Mouse (Mus musculus): ENCODE results near the gene Sdk1. TPM values are rescaled to one million over a fixed set of nuclear protein-coding genes. Genes with fewer than 3 reads are reported as not detected.

The Sdk1 gene
- total and polyA plus RNA-seq, 2 experiments from 2014 or later = 1.5 to 13.6 TPM

DNA sequence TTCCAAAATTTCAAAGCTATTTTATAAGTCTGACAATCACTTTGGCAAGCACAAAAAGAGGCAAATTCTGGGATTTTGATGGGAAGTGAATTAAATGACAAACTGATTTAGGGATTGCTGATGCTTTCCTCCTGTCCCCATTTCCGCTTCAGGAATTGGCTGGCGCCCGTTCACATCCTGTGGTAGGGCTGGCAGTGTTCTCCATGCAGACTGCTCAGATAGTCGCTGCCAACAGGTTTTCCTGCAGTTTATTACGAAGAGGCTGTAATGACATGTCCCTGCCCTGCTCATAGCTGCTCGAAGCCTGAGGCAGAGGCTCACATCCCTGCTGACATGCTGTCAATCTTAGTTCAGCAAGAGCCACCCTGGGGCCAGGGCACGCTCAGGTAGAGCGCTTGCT lies 908.3 kb downstream of the Sdk1 start:
- DNase-seq = peak; percentile 66

DNA sequence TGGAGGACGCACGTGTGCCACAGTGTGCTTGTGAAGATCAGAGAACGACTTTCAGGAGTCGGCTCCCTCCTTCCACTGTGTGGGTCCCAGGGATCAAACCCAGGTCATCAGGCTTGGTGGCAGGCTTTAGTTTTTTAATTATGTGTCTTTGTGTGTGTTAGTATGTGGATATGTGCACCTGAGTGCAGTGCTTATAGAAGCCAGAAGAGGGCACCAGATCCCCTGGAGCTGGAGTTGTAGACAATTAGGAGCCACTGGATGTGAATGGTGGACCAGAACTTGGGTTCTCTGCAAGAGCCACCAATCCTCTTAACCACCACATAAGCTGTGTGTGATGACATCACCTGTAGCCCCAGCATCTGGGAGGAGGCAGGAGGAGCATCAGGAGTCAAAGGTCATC lies 909.5 kb downstream of the Sdk1 start:
- H3K4me3 ChIP-seq (ENCODE audit: low read depth, low read length) = no peak overlapping the region
- ATAC-seq (no peak), DNase-seq (no peak)
- no peaks in the 10 kb centered on the region for H3K27me3 ChIP-seq (ENCODE audit: insufficient read depth, low read length)
- no peaks in the 10 kb centered on the region for H3K36me3 ChIP-seq (ENCODE audit: insufficient read depth)
- no peaks in the 10 kb centered on the region for H3K4me1 ChIP-seq (ENCODE audit: insufficient read depth)
- WGBS = 96% methylated on average over 4 of the region's 4 CpGs
- no peaks in the 10 kb centered on the region for H3K9me3 ChIP-seq (ENCODE audit: low read length)
- H3K27ac ChIP-seq (ENCODE audit: low read depth, low read length) = no peak overlapping the region
- no peak overlapping the region for H3K9ac ChIP-seq
- TF ChIP-seq CTCF (IDR thresholded peaks at IDR 0.05; ENCODE audit: low read depth) = peak; percentile 28; the same call in 1 of the 2 replicates
- no peak overlapping the region for H3K4me2 ChIP-seq (ENCODE audit: low read depth)

More for the DNA sequence above, 908.3 kb downstream of the Sdk1 start:
- WGBS = 58% methylated on average over 8 of the region's 8 CpGs
- Histone ChIP-seq H3K36me3 (ENCODE audit: insufficient read depth) (no peaks in the 10 kb centered on the region), H3K27ac (ENCODE audit: low read depth, low read length) (no peak overlapping the region), H3K4me3 (ENCODE audit: low read depth, low read length) (no peak overlapping the region), H3K27me3 (ENCODE audit: insufficient read depth, low read length) (no peaks in the 10 kb centered on the region), H3K9me3 (ENCODE audit: low read length) (no peaks in the 10 kb centered on the region), H3K9ac (no peak overlapping the region), H3K4me2 (ENCODE audit: low read depth) (no peak overlapping the region), H3K4me1 (ENCODE audit: insufficient read depth) (no peaks in the 10 kb centered on the region)
- TF ChIP-seq CTCF (IDR thresholded peaks at IDR 0.05; ENCODE audit: low read depth) = no peak
- ATAC-seq = peak; percentile 25; the same call in 1 of the 2 replicates

DNA sequence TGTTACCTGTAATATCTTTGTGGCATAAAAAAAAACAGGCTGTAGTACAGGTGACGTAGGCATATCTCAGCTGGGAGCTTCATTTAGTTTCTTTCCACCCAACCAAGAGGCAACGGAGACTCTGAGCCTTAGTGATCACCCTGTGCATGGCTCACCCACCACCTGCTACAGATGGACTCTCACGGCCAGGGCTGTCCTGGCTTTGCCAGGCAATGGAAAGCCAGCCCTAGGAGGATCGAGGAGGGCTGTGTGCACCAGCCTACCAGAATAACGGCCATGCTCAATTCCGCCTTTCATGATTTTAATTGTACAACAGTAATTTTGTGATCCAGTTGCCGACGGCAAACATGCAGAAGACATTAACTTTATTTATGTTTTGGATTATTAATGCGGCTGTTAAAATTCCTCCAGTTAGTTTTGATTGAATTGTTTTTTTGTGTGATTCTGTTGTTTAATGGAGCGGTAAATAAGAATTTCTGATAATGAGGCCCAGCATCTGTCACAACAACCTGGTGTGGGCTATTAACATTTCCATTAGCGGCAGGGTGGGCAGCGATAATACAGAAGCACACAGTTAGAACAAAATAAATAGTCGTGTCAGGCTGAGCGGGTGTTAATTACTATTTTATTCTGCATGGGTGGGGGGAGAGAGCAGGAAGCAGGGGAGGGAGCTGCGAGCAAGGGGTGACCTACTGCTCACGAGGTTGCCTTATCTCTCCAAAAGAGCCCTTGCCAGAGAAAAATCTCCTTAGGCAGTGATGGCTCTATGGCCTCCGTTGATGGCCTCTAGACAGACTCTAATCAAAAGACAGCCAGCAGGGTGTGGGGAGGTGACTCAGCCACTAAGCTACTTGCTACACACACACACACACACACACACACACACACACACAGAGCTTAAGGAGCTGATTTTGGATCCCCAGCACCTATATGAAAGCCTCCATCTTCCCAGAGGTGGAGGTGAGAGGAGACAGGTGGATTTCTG lies 915.9 kb downstream of the Sdk1 start:
- H3K4me2 ChIP-seq (ENCODE audit: low read depth) = no peak overlapping the region
- TF ChIP-seq CTCF (IDR thresholded peaks at IDR 0.05; ENCODE audit: low read depth) = no peak
- H3K27ac ChIP-seq (ENCODE audit: low read depth, low read length) = no peak overlapping the region
- no peaks in the 10 kb centered on the region for H3K27me3 ChIP-seq (ENCODE audit: insufficient read depth, low read length)
- no peak overlapping the region for H3K9ac ChIP-seq
- no peak overlapping the region for H3K4me3 ChIP-seq (ENCODE audit: low read depth, low read length)
- no peak for DNase-seq
- WGBS = 32% methylated on average over 17 of the region's 17 CpGs
- no peak for ATAC-seq
- H3K4me1 ChIP-seq (ENCODE audit: insufficient read depth) = no peaks in the 10 kb centered on the region
- H3K36me3 ChIP-seq (ENCODE audit: insufficient read depth) = no peaks in the 10 kb centered on the region
- H3K9me3 ChIP-seq (ENCODE audit: low read length) = no peaks in the 10 kb centered on the region

DNA sequence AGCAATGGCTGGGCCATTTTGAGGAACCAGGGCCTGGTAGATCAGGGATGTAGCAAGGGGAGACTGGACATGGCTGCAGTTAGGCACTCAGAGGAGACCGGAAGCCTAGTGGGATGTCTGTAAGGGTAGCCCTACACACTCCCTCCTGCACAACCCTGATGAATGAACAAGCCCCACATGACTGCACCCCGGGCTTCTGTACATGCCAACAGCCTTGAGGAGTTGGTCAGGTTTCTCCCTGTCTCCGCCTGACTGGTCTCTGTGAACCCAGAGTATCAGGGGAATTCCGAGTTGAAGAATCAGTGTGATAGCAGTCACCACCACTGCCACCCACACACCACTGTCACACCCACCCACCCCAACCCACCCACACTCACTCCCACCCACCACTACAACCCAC lies 922.2 kb downstream of the Sdk1 start:
- Histone ChIP-seq H3K4me3 (ENCODE audit: low read depth, low read length) (no peak overlapping the region), H3K27ac (ENCODE audit: low read depth, low read length) (no peak overlapping the region), H3K9ac (no peak overlapping the region), H3K9me3 (ENCODE audit: low read length) (no peaks in the 10 kb centered on the region), H3K4me2 (ENCODE audit: low read depth) (no peak overlapping the region), H3K4me1 (ENCODE audit: insufficient read depth) (no peaks in the 10 kb centered on the region), H3K36me3 (ENCODE audit: insufficient read depth) (no peaks in the 10 kb centered on the region), H3K27me3 (ENCODE audit: insufficient read depth, low read length) (no peaks in the 10 kb centered on the region)
- ATAC-seq = no peak
- no peak for TF ChIP-seq CTCF (IDR thresholded peaks at IDR 0.05; ENCODE audit: low read depth)
- DNase-seq = no peak
- WGBS = 93% methylated on average over 4 of the region's 4 CpGs

DNA sequence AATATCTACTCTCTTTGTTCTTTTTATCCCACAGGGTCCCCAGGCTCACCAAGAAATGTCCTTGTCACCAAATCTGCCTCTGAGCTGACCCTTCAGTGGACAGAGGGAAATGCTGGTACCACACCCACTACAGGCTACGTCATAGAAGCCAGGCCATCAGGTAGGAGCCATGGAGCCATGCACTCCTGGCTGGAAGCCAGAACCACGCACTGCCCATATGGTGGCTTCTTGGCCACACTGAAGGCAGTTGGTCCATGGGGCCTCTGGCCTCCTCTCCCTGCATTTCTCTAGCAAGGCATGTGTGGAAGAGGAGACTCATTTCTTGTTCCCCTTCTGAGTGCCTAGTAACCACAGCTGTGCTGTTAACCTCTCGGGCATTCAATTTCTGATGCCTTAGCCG lies 932.3 kb downstream of the Sdk1 start:
- 80% methylated on average over 4 of the region's 4 CpGs for WGBS
- ATAC-seq = no peak
- no peak for TF ChIP-seq CTCF (IDR thresholded peaks at IDR 0.05; ENCODE audit: low read depth)

DNA sequence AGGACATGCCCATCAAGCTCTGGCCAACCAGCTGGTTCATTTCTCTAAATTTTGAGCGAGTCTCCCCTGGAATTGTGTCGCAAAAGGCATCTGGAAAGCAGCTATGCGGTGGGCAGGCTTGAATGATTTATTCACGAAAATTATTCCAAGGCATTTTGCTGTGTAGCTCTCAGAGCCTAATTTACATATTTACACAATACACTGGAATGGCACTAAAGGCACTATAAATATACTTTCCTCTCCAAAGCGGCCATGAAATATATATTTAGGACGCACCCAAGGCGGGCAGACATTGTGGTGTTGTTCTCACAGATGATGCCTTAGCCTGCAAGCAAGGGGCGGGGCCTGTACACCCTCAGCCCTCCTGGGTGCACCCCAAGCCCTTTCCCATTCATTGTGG lies 936.9 kb downstream of the Sdk1 start:
- WGBS = 40% methylated on average over 8 of the region's 8 CpGs
- Histone ChIP-seq H3K4me3 (ENCODE audit: low read depth, low read length) (no peak overlapping the region), H3K36me3 (ENCODE audit: insufficient read depth) (0 out of 2 replicates have a peak, but pooled peaks cover 4% of the 10 kb centered on the region), H3K9me3 (ENCODE audit: low read length) (no peaks in the 10 kb centered on the region), H3K9ac (no peak overlapping the region), H3K4me1 (ENCODE audit: insufficient read depth) (0 out of 2 replicates have a peak, but pooled peaks cover 7% of the 10 kb centered on the region), H3K27ac (ENCODE audit: low read depth, low read length) (peak overlapping the region; percentile 54), H3K4me2 (ENCODE audit: low read depth) (no peak overlapping the region), H3K27me3 (ENCODE audit: insufficient read depth, low read length) (no peaks in the 10 kb centered on the region)
- ATAC-seq (peak; percentile 54), DNase-seq (peak; percentile 26)
- no peak for TF ChIP-seq CTCF (IDR thresholded peaks at IDR 0.05; ENCODE audit: low read depth)

More for the DNA sequence above, 932.3 kb downstream of the Sdk1 start:
- no peak for DNase-seq
- Histone ChIP-seq H3K4me3 (ENCODE audit: low read depth, low read length) (no peak overlapping the region), H3K4me2 (ENCODE audit: low read depth) (no peak overlapping the region), H3K9ac (no peak overlapping the region), H3K4me1 (ENCODE audit: insufficient read depth) (0 out of 2 replicates have a peak, but pooled peaks cover 7% of the 10 kb centered on the region), H3K9me3 (ENCODE audit: low read length) (no peaks in the 10 kb centered on the region), H3K27me3 (ENCODE audit: insufficient read depth, low read length) (no peaks in the 10 kb centered on the region), H3K27ac (ENCODE audit: low read depth, low read length) (no peak overlapping the region), H3K36me3 (ENCODE audit: insufficient read depth) (0 out of 2 replicates have a peak, but pooled peaks cover 4% of the 10 kb centered on the region)

DNA sequence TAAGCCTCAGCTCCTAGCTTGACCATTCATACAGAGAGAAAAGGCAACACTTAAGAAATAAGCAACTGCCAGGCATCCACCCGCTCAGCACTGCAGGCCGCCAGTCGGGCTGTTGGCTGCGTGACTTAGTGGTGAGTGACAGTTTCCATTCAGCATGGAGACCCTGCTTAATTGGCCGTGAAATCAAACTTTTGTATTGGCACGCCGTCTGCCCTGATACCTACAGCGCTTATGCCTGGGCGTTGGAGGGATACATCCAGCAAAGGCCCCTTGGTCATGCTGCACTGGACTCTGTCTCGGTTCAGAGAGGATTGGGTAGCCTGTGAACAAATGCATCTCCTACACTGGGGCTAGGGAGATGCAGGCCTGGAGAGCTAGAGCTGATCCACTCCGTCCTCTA lies 938.0 kb downstream of the Sdk1 start:
- no peak overlapping the region for H3K9ac ChIP-seq
- no peak overlapping the region for H3K4me2 ChIP-seq (ENCODE audit: low read depth)
- WGBS = 11% methylated on average over 11 of the region's 11 CpGs
- ATAC-seq (no peak), DNase-seq (peak; percentile 20)
- H3K27me3 ChIP-seq (ENCODE audit: insufficient read depth, low read length) = no peaks in the 10 kb centered on the region
- no peak overlapping the region for H3K27ac ChIP-seq (ENCODE audit: low read depth, low read length)
- H3K4me1 ChIP-seq (ENCODE audit: insufficient read depth) = 0 out of 2 replicates have a peak, but pooled peaks cover 7% of the 10 kb centered on the region
- TF ChIP-seq CTCF (IDR thresholded peaks at IDR 0.05; ENCODE audit: low read depth) = no peak
- 0 out of 2 replicates have a peak, but pooled peaks cover 4% of the 10 kb centered on the region for H3K36me3 ChIP-seq (ENCODE audit: insufficient read depth)
- no peaks in the 10 kb centered on the region for H3K9me3 ChIP-seq (ENCODE audit: low read length)
- H3K4me3 ChIP-seq (ENCODE audit: low read depth, low read length) = no peak overlapping the region

Measured in forebrain, postnatal 0 days (tissue).